Mouse (Mus musculus) adrenal gland, postnatal 10 days (tissue): ENCODE measurements around the gene Sbf1. TPM values are rescaled to one million over a fixed set of nuclear protein-coding genes. Genes with fewer than 3 reads are reported as not detected.

Source experiments
- DNase-seq: peaks from one replicate; pipeline ENCODE4 v3.0.0; 2021; ENCODE audit warnings: mixed read lengths
- microRNA-seq: library from miRNA; unstranded; fragments of <30 nt; microRNA quantifications from one replicate; pipeline ENCODE4 v1.2.0, GENCODE M21; 2021
- total RNA-seq, 2 experiments: library from RNA; stranded (reverse); gene quantifications; 2 replicates each; pipeline ENCODE4 v1.2.3; 2021

Gene Sbf1
- total RNA-seq, 2 experiments from 2014 or later = 80.3 to 85.7 TPM

GRCm38 (mm10) chr15:89284094-89284493, 31.0 kb downstream of the Sbf1 start:
- DNase-seq = no peak

DNA sequence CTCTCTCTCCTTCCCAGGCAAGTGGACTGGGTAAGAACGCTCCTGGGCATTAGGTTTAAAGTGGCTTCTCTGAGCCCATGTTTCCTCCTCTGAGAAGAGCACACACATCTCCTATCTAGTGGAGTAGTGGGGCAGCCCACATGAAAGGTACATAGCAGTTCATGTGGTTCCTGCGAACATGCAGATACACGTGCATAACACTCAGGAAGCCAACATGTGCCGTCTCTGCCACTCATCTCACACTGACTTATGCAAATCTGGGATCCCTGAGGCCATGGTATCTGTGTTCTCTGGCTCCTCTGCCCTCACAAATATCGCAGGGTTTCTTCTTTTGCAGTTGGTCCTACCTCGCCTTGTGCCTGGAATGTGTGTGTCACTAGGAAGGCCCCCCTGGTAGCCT, 32.6 kb downstream of the Sbf1 start:
- DNase-seq = no peak

DNA sequence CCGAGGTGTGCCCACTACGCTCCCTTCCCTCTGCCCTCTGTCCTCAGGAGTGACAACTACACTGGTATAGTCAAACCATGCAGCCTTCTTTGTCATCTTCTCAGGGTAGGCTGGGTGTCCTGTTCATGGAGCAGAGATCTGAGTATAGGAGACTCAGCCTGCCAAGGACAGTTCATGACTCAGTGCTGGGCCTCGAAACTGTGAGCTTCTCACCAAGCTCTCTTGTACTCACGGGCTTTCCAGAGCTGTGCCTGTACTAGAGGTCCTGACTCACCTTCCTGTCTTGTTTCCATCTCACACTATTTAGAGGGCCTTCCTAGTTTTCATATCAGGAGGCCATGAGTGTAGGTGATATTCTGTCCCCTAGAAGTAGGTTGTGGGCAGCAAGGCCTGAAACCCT, 37.7 kb downstream of the Sbf1 start:
- no peak for DNase-seq

DNA sequence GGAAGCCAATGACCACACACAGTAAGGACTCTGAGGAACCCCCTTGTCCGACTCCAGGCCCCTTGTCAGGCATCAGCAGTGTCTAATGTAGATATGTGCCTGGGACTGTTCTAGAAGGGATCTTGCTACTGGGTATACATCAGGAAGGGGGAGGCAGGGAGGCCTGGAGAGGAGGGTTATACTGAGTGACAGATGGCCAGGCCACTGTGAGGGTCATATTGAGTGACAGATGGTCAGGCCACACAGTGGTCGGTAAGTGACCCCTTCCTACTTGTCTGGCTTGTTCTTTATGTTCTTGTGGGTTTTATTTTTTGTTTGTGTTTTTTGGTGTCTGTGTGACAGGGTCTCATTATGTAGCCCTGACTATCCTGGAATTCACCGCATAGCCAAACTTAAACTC, 39.6 kb downstream of the Sbf1 start:
- no peak for DNase-seq

DNA sequence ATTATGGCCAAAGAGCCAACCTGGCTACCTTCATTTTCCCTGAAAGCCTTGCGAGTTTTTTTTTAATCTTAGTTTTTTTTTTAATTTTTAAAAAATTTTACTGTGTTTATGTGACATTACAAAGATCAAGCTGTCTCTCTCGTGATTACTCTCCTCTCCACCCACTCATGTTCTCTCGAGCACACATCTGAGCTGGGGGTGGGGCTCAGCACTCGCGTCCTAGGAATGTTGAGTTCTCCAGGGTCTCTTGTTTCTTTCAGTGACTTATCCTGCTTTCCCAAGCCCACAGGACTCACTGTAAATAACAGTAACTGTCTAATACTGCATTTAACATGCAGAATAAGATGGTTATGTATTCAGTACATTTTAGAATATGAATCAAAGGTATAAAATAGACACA, 50.6 kb downstream of the Sbf1 start:
- DNase-seq = no peak

- DNase-seq = no peak
Measured at GRCm38 (mm10) chr15:89258997-89259396, 56.1 kb downstream of the Sbf1 start.

DNA sequence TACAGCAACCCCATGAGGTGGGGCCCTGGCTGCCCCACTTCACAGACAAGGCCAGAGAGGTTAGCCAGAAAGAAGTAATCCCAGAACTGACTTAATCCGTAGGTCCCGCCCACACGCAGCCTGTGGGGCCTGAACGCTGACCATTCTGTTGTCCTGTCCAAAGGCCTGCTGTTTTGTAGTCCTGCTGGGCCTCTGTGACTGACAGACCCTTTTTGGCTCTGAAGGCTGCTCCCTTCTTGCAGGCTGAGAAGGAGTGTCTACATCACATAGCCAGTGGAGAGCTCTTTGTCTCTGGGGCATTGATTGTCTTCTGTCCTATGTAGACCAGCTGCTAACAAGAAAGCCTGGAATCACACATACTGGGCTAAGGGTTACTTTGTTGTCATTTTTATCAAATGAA, 59.8 kb downstream of the Sbf1 start:
- DNase-seq = no peak

GRCm38 (mm10) chr15:89249063-89249462, 66.0 kb downstream of the Sbf1 start:
- no peak for DNase-seq

- DNase-seq = no peak
Measured at GRCm38 (mm10) chr15:89241025-89241424, 74.1 kb downstream of the Sbf1 start.

DNA sequence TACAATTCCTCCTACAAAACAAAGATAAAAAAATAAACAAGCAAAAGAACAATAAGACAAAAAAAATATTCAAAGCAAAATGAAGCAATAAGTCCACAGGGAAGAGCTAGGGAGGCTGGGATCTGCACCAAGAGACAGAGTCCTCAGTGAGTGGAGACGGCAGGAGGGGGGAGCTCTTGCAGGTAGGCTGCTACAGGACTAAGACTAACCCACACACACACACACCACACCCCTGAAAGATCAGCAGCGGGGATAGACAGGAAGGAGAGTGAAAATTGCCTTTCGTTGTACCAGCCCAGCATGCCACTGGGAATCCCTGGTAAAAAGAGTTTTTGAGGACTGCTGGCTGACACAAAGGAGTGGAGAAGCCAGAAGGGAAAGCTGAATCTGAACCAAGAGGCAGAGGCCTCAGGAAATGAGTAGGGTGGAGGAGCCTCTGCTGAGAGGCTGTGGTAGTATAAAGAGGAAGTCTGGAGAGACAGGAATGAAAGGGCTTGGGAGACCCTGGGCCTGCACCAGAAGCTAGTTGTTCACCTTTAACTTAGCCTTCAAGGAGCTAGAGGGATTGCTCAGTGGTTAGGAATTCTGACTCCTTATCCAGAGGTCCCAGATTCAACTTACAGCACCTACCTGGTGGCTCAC, 75.2 kb downstream of the Sbf1 start:
- no peak for DNase-seq

Small RNA genes within 50 kb of the gene (microRNA-seq; reads per million reads assigned to microRNA genes)
- not detected for gene Mir6959

Other genes with a start within 250 kb of the Sbf1 start
- gene Trabd, start 240.2 kb downstream of the Sbf1 start, total RNA-seq = 10 to 100 TPM; 42.9 to 48.5 TPM
- gene Selenoo, start 226.2 kb downstream of the Sbf1 start, total RNA-seq = 10 to 100 TPM; 29.8 to 29.9 TPM
- gene Tubgcp6, start 192.2 kb downstream of the Sbf1 start, total RNA-seq = 10 to 100 TPM; 13.5 to 18.6 TPM
- 10 to 100 TPM; 10.5 to 17.8 TPM for gene Hdac10, start 186.6 kb downstream of the Sbf1 start, total RNA-seq
- 10 to 100 TPM; 10.1 to 19.3 TPM for gene Mapk12, start 174.6 kb downstream of the Sbf1 start, total RNA-seq
- gene Mapk11, start 165.7 kb downstream of the Sbf1 start, total RNA-seq = 1 to 10 TPM; 5.1 to 7.3 TPM
- gene Plxnb2, start 134.5 kb downstream of the Sbf1 start, total RNA-seq = 100 to 1,000 TPM in 1 of 2 experiments, 10 to 100 TPM in 1; 96.8 to 105 TPM
- 1 to 10 TPM; 4.7 to 7.4 TPM for gene Dennd6b, start 118.8 kb downstream of the Sbf1 start, total RNA-seq
- gene Ppp6r2, start 103.8 kb downstream of the Sbf1 start, total RNA-seq = 10 to 100 TPM; 41.8 to 52.0 TPM
- not detected for gene Adm2, start 7.4 kb upstream of the Sbf1 start, total RNA-seq
- 1 to 10 TPM; 1.8 to 3.3 TPM for gene Miox, start 19.1 kb upstream of the Sbf1 start, total RNA-seq
- 10 to 100 TPM; 38.6 to 41.9 TPM for gene Lmf2, start 40.3 kb upstream of the Sbf1 start, total RNA-seq
- 100 to 1,000 TPM in 1 of 2 experiments, 10 to 100 TPM in 1; 89.2 to 103 TPM for gene Ncaph2, start 40.4 kb upstream of the Sbf1 start, total RNA-seq
- 10 to 100 TPM; 34.7 to 43.7 TPM for gene Sco2, start 58.5 kb upstream of the Sbf1 start, total RNA-seq
- gene Tymp, start 61.7 kb upstream of the Sbf1 start, total RNA-seq = 1 to 10 TPM; 3.4 to 9.8 TPM
- 1 to 10 TPM; 1.4 to 1.5 TPM for gene Odf3b, start 64.0 kb upstream of the Sbf1 start, total RNA-seq
- gene Klhdc7b, start 69.6 kb upstream of the Sbf1 start, total RNA-seq = under 1 TPM in 1 of 2 experiments, not detected in 1; 0.06 TPM
- gene Syce3, start 95.2 kb upstream of the Sbf1 start, total RNA-seq = not detected
- gene Cpt1b, start 110.6 kb upstream of the Sbf1 start, total RNA-seq = 100 to 1,000 TPM; 554 to 660 TPM
- gene C730034F03Rik, start 114.3 kb upstream of the Sbf1 start, total RNA-seq = 1 to 10 TPM; 2.5 to 3.5 TPM
- 1 to 10 TPM; 5.6 to 9.2 TPM for gene Gm44502, start 114.4 kb upstream of the Sbf1 start, total RNA-seq
- gene Chkb, start 114.6 kb upstream of the Sbf1 start, total RNA-seq = 100 to 1,000 TPM; 106 to 128 TPM
- 10 to 100 TPM in 1 of 2 experiments, 1 to 10 TPM in 1; 6.9 to 12.7 TPM for gene Mapk8ip2, start 138.6 kb upstream of the Sbf1 start, total RNA-seq
- gene Arsa, start 162.1 kb upstream of the Sbf1 start, total RNA-seq = 10 to 100 TPM; 26.6 to 29.5 TPM
- gene Shank3, start 184.3 kb upstream of the Sbf1 start, total RNA-seq = 10 to 100 TPM; 54.1 to 67.5 TPM